Mouse (Mus musculus) midbrain, embryonic 15.5 days (tissue): ENCODE results near the gene Ctr9. TPM values are rescaled to one million over a fixed set of nuclear protein-coding genes. Genes with fewer than 3 reads are reported as not detected.

Experiments
- ATAC-seq: fragments of 200-750 bp; cut with Nextera tagmentation; replicated peaks from 2 replicates; pipeline ENCODE4 v1.8.0; 2017; ENCODE audit warnings: moderate TSS enrichment
- H3K27ac ChIP-seq: fragments of 300-500 bp; sonication (generic); 2 replicates; pipeline ENCODE4 v1.5.1; 2015; ENCODE audit warnings: mild to moderate bottlenecking, inconsistent platforms
- H3K27me3 ChIP-seq: fragments of 300-500 bp; sonication (generic); replicated peaks from 2 replicates; pipeline ENCODE4 v1.6.1; 2015; ENCODE audit warnings: inconsistent platforms
- H3K36me3 ChIP-seq: fragments of 300-500 bp; sonication (generic); replicated peaks from 2 replicates; pipeline ENCODE4 v1.6.1; 2015; ENCODE audit warnings: inconsistent platforms
- H3K4me1 ChIP-seq: fragments of 300-500 bp; sonication (generic); 2 replicates; pipeline ENCODE4 v1.6.1; 2015; ENCODE audit warnings: inconsistent platforms
- H3K4me2 ChIP-seq: fragments of 300-500 bp; sonication (generic); 2 replicates; pipeline ENCODE4 v1.6.1; 2015; ENCODE audit warnings: inconsistent platforms, mild to moderate bottlenecking, moderate library complexity
- H3K4me3 ChIP-seq: fragments of 300-500 bp; sonication (generic); 2 replicates; pipeline ENCODE4 v1.5.1; 2015; ENCODE audit warnings: mild to moderate bottlenecking, inconsistent platforms
- H3K9ac ChIP-seq: fragments of 300-500 bp; sonication (generic); 2 replicates; pipeline ENCODE4 v1.6.1; 2015; ENCODE audit warnings: mild to moderate bottlenecking, inconsistent platforms
- H3K9me3 ChIP-seq: fragments of 300-500 bp; sonication (generic); 2 replicates; pipeline ENCODE4 v1.6.1; 2016; ENCODE audit warnings: inconsistent platforms
- WGBS: fragments of 180-500 bp; shearing (Covaris S2); methylation state at CpG from one replicate; pipeline ENCODE4 v1.1.7; 2015; ENCODE audit warnings: mixed read lengths; 5-methylcytosine and 5-hydroxymethylcytosine counted together
- polyA plus RNA-seq: library from polyadenylated mRNA; unstranded; fragments of >200 nt; fragmentation: Nextera tagmentation; extraction: Ambion mirVana; gene quantifications from 2 replicates; pipeline ENCODE4 v1.2.1, GENCODE M21; 2015

Gene Ctr9
- 86.0 and 91.8 TPM in 2 replicates for polyA plus RNA-seq

- peak within 1 kb of the TSS; percentile 85 for H3K4me2 ChIP-seq
- peak within 1 kb of the TSS; percentile 98 for H3K27ac ChIP-seq
- H3K9me3 ChIP-seq, result no peaks in the 10 kb centered on the region
- peaks cover 11% of the 10 kb centered on the region; the same call in 1 of the 2 replicates for H3K36me3 ChIP-seq
- WGBS, result 6% methylated on average over 45 of the region's 45 CpGs
- H3K9ac ChIP-seq, result peak within 1 kb of the TSS; percentile 86
- peak within 1 kb of the TSS; percentile 98 for H3K4me3 ChIP-seq
- peaks cover 21% of the 10 kb centered on the region for H3K4me1 ChIP-seq
- peak; percentile 98 for ATAC-seq
- H3K27me3 ChIP-seq, result no peaks in the 10 kb centered on the region
These were observed at the start of gene Ctr9 for GRCm38 (mm10) chr7:111028281-111029045. Gene Ctr9, plus strand, starts transcription at chr7:111028951.

GRCm38 (mm10) chr7:110981036-110981435, 47.7 kb upstream of the Ctr9 start:
- H3K9ac ChIP-seq, result no peak overlapping the region

GRCm38 (mm10) chr7:110982053-110982705, 46.6 kb upstream of the Ctr9 start, which contains the start of gene Mrvi1:
Gene Mrvi1, minus strand, starts transcription at chr7:110982461.
- no peak within 1 kb of the TSS for H3K4me3 ChIP-seq
- H3K9ac ChIP-seq, result no peak within 1 kb of the TSS
- H3K4me1 ChIP-seq, result no peaks in the 10 kb centered on the region
- H3K27ac ChIP-seq, result no peak within 1 kb of the TSS
- no peaks in the 10 kb centered on the region for H3K9me3 ChIP-seq
- no peaks in the 10 kb centered on the region for H3K36me3 ChIP-seq
- WGBS, result 57% methylated on average over 7 of the region's 7 CpGs
- no peak within 1 kb of the TSS for H3K4me2 ChIP-seq
- ATAC-seq, result no peak
- no peaks in the 10 kb centered on the region for H3K27me3 ChIP-seq

More at GRCm38 (mm10) chr7:110981036-110981435, 47.7 kb upstream of the Ctr9 start:
- Histone ChIP-seq H3K9me3 (no peaks in the 10 kb centered on the region), H3K27ac (no peak overlapping the region), H3K4me1 (no peaks in the 10 kb centered on the region), H3K36me3 (no peaks in the 10 kb centered on the region), H3K27me3 (no peaks in the 10 kb centered on the region), H3K4me2 (no peak overlapping the region), H3K4me3 (no peak overlapping the region)
- no peak for ATAC-seq
- 82% methylated on average over 8 of the region's 8 CpGs for whole genome bisulfite sequencing

GRCm38 (mm10) chr7:110982764-110983163, 46.0 kb upstream of the Ctr9 start:
- H3K4me2 ChIP-seq, result no peak overlapping the region
- H3K27me3 ChIP-seq, result no peaks in the 10 kb centered on the region
- H3K36me3 ChIP-seq, result no peaks in the 10 kb centered on the region
- ATAC-seq, result no peak
- no peak overlapping the region for H3K4me3 ChIP-seq
- no peaks in the 10 kb centered on the region for H3K9me3 ChIP-seq
- H3K4me1 ChIP-seq, result no peaks in the 10 kb centered on the region
- 66% methylated on average over 4 of the region's 4 CpGs for WGBS
- H3K9ac ChIP-seq, result no peak overlapping the region
- no peak overlapping the region for H3K27ac ChIP-seq

GRCm38 (mm10) chr7:110983621-110984020, 45.1 kb upstream of the Ctr9 start:
- 75% methylated on average over 5 of the region's 5 CpGs for WGBS
- no peak overlapping the region for H3K4me3 ChIP-seq

GRCm38 (mm10) chr7:110985581-110986265, 43.0 kb upstream of the Ctr9 start:
- H3K4me3 ChIP-seq, result no peak overlapping the region
- 46% methylated on average over 7 of the region's 7 CpGs for WGBS
- H3K36me3 ChIP-seq, result no peaks in the 10 kb centered on the region
- no peaks in the 10 kb centered on the region for H3K27me3 ChIP-seq
- H3K9ac ChIP-seq, result no peak overlapping the region
- H3K9me3 ChIP-seq, result no peaks in the 10 kb centered on the region
- H3K4me2 ChIP-seq, result no peak overlapping the region
- H3K27ac ChIP-seq, result no peak overlapping the region
- no peak for ATAC-seq
- H3K4me1 ChIP-seq, result no peaks in the 10 kb centered on the region

More at GRCm38 (mm10) chr7:110983621-110984020, 45.1 kb upstream of the Ctr9 start:
- no peaks in the 10 kb centered on the region for H3K4me1 ChIP-seq
- H3K27ac ChIP-seq, result no peak overlapping the region
- H3K9ac ChIP-seq, result no peak overlapping the region
- H3K9me3 ChIP-seq, result no peaks in the 10 kb centered on the region
- no peak overlapping the region for H3K4me2 ChIP-seq
- H3K27me3 ChIP-seq, result no peaks in the 10 kb centered on the region
- no peak for ATAC-seq
- no peaks in the 10 kb centered on the region for H3K36me3 ChIP-seq

- Histone ChIP-seq H3K9ac (no peak overlapping the region), H3K4me1 (no peaks in the 10 kb centered on the region), H3K4me3 (no peak overlapping the region), H3K4me2 (no peak overlapping the region), H3K36me3 (no peaks in the 10 kb centered on the region), H3K9me3 (no peaks in the 10 kb centered on the region), H3K27me3 (no peaks in the 10 kb centered on the region), H3K27ac (no peak overlapping the region)
- WGBS, result 89% methylated on average over 3 of the region's 3 CpGs
- no peak for ATAC-seq
These were observed 40.7 kb upstream of the Ctr9 start for GRCm38 (mm10) chr7:110988081-110988480.

GRCm38 (mm10) chr7:110989286-110989879, 39.4 kb upstream of the Ctr9 start:
- Histone ChIP-seq H3K36me3 (no peaks in the 10 kb centered on the region), H3K9ac (no peak overlapping the region), H3K27ac (no peak overlapping the region), H3K4me1 (no peaks in the 10 kb centered on the region), H3K9me3 (no peaks in the 10 kb centered on the region), H3K4me2 (no peak overlapping the region), H3K4me3 (no peak overlapping the region), H3K27me3 (no peaks in the 10 kb centered on the region)
- ATAC-seq, result no peak
- 80% methylated on average over 5 of the region's 5 CpGs for WGBS

- no peak overlapping the region for H3K4me2 ChIP-seq
- H3K9ac ChIP-seq, result no peak overlapping the region
- H3K27me3 ChIP-seq, result no peaks in the 10 kb centered on the region
- H3K27ac ChIP-seq, result no peak overlapping the region
- H3K4me3 ChIP-seq, result no peak overlapping the region
- no peaks in the 10 kb centered on the region for H3K9me3 ChIP-seq
- no peak for ATAC-seq
- no peaks in the 10 kb centered on the region for H3K36me3 ChIP-seq
- 64% methylated on average over 5 of the region's 5 CpGs for WGBS
- no peaks in the 10 kb centered on the region for H3K4me1 ChIP-seq
These were observed 38.2 kb upstream of the Ctr9 start for GRCm38 (mm10) chr7:110990356-110991220.

- H3K9ac ChIP-seq, result no peak overlapping the region
- whole genome bisulfite sequencing, result 36% methylated on average over 4 of the region's 4 CpGs
- no peak overlapping the region for H3K4me3 ChIP-seq
- no peak overlapping the region for H3K27ac ChIP-seq
- ATAC-seq, result no peak
- H3K36me3 ChIP-seq, result no peaks in the 10 kb centered on the region
- no peaks in the 10 kb centered on the region for H3K27me3 ChIP-seq
- no peaks in the 10 kb centered on the region for H3K9me3 ChIP-seq
- no peaks in the 10 kb centered on the region for H3K4me1 ChIP-seq
- no peak overlapping the region for H3K4me2 ChIP-seq
These were observed 37.6 kb upstream of the Ctr9 start for GRCm38 (mm10) chr7:110991221-110991494.

GRCm38 (mm10) chr7:110998887-110999827, 29.6 kb upstream of the Ctr9 start:
- H3K27ac ChIP-seq, result no peak overlapping the region
- H3K36me3 ChIP-seq, result no peaks in the 10 kb centered on the region
- no peaks in the 10 kb centered on the region for H3K27me3 ChIP-seq
- WGBS, result 84% methylated on average over 15 of the region's 15 CpGs
- no peak overlapping the region for H3K4me3 ChIP-seq
- ATAC-seq, result no peak
- no peak overlapping the region for H3K4me2 ChIP-seq
- H3K9ac ChIP-seq, result no peak overlapping the region
- no peaks in the 10 kb centered on the region for H3K4me1 ChIP-seq
- no peaks in the 10 kb centered on the region for H3K9me3 ChIP-seq
